Mouse (Mus musculus) c-Kit-positive CD71-positive TER-119-negative erythroid progenitor cells, embryonic 14.5 days (primary cell): ENCODE data around the gene Nkain2.

Experiments used
- DNase-seq: peaks from one replicate; pipeline ENCODE4 v3.0.0-alpha.2; 2013; ENCODE audit warnings: low read depth

Nkain2 gene

GRCm38 (mm10) chr10:32576559-32577275, 313.5 kb downstream of the Nkain2 start:
- no peak for DNase-seq

- DNase-seq = no peak
These were observed 332.6 kb downstream of the Nkain2 start for GRCm38 (mm10) chr10:32557673-32558072.

GRCm38 (mm10) chr10:32536057-32536456, 354.2 kb downstream of the Nkain2 start:
- DNase-seq = no peak

- no peak for DNase-seq
These were observed 379.4 kb downstream of the Nkain2 start for GRCm38 (mm10) chr10:32510821-32511220.

GRCm38 (mm10) chr10:32494591-32495182, 395.6 kb downstream of the Nkain2 start:
- no peak for DNase-seq

GRCm38 (mm10) chr10:32493600-32493999, 396.7 kb downstream of the Nkain2 start:
- no peak for DNase-seq

GRCm38 (mm10) chr10:32462726-32463125, 427.5 kb downstream of the Nkain2 start:
- no peak for DNase-seq

GRCm38 (mm10) chr10:32439932-32440519, 450.2 kb downstream of the Nkain2 start:
- no peak for DNase-seq

- DNase-seq = no peak
These were observed 476.0 kb downstream of the Nkain2 start for GRCm38 (mm10) chr10:32414228-32414627.

GRCm38 (mm10) chr10:32411331-32411730, 478.9 kb downstream of the Nkain2 start:
- DNase-seq = no peak

- DNase-seq = no peak
These were observed 489.3 kb downstream of the Nkain2 start for GRCm38 (mm10) chr10:32400961-32401360.

- no peak for DNase-seq
These were observed 496.3 kb downstream of the Nkain2 start for GRCm38 (mm10) chr10:32393859-32394521.

GRCm38 (mm10) chr10:32393326-32393725, 496.9 kb downstream of the Nkain2 start:
- DNase-seq = no peak

GRCm38 (mm10) chr10:32312754-32313153, 577.5 kb downstream of the Nkain2 start:
- no peak for DNase-seq

GRCm38 (mm10) chr10:32301024-32301597, 589.2 kb downstream of the Nkain2 start:
- no peak for DNase-seq

GRCm38 (mm10) chr10:32290487-32290886, 599.8 kb downstream of the Nkain2 start:
- DNase-seq = no peak

- DNase-seq = no peak
These were observed 606.6 kb downstream of the Nkain2 start for GRCm38 (mm10) chr10:32283690-32284089.

GRCm38 (mm10) chr10:32243266-32243882, 646.9 kb downstream of the Nkain2 start:
- no peak for DNase-seq

GRCm38 (mm10) chr10:32241168-32241567, 649.1 kb downstream of the Nkain2 start:
- DNase-seq = no peak

GRCm38 (mm10) chr10:32182951-32183350, 707.3 kb downstream of the Nkain2 start:
- DNase-seq = no peak

GRCm38 (mm10) chr10:32091354-32091753, 798.9 kb downstream of the Nkain2 start:
- no peak for DNase-seq

GRCm38 (mm10) chr10:32060396-32060795, 829.9 kb downstream of the Nkain2 start:
- no peak for DNase-seq
